Mouse (Mus musculus): ENCODE measurements around the gene Myl6. TPM values are rescaled to one million over a fixed set of nuclear protein-coding genes. Genes with fewer than 3 reads are reported as not detected.

The Myl6 gene
- polyA plus RNA-seq, 1 experiment: 1,416 TPM

- 27% methylated on average over 4 of the region's 4 CpGs for WGBS
- Histone ChIP-seq H3K4me3 (ENCODE audit: insufficient read depth, low read depth, low read length) (no peak overlapping the region), H3K27ac (ENCODE audit: insufficient read depth, low read depth, low read length) (0 out of 2 replicates have a peak overlapping the region, but pooled peaks have one; percentile 43), H3K36me3 (ENCODE audit: control insufficient read depth, insufficient read depth, low read length) (peaks cover 1% of the 10 kb centered on the region; the same call in 1 of the 2 replicates), H3K4me1 (ENCODE audit: control insufficient read depth, insufficient read depth, low read length) (peaks cover 17% of the 10 kb centered on the region), H3K27me3 (replicated peaks; ENCODE audit: control insufficient read depth, insufficient read depth, low read length) (no peaks in the 10 kb centered on the region)
- no peak for DNase-seq
- no peak for TF ChIP-seq CTCF (conservative IDR thresholded peaks at IDR 0.05; ENCODE audit: insufficient read depth, insufficient read length, low read depth, low read length)
- TF ChIP-seq POLR2A (IDR thresholded peaks at IDR 0.05; ENCODE audit: low read depth, low read length): no peak
These were observed 4.2 kb downstream of the Myl6 start for GRCm38 (mm10) chr10:128489785-128490184.

- H3K4me1 ChIP-seq (ENCODE audit: control insufficient read depth, insufficient read depth, low read length): peaks cover 13% of the 10 kb centered on the region
- H3K4me3 ChIP-seq (ENCODE audit: insufficient read depth, low read depth, low read length): no peak overlapping the region
- WGBS: 46% methylated on average over 5 of the region's 5 CpGs
- H3K27me3 ChIP-seq (replicated peaks; ENCODE audit: control insufficient read depth, insufficient read depth, low read length): no peaks in the 10 kb centered on the region
- TF ChIP-seq CTCF (conservative IDR thresholded peaks at IDR 0.05; ENCODE audit: insufficient read depth, insufficient read length, low read depth, low read length) (no peak), POLR2A (IDR thresholded peaks at IDR 0.05; ENCODE audit: low read depth, low read length) (no peak)
- DNase-seq: peak; percentile 23
- H3K36me3 ChIP-seq (ENCODE audit: control insufficient read depth, insufficient read depth, low read length): peaks cover 1% of the 10 kb centered on the region; the same call in 1 of the 2 replicates
- H3K27ac ChIP-seq (ENCODE audit: insufficient read depth, low read depth, low read length): no peak overlapping the region
These were observed 4.6 kb downstream of the Myl6 start for GRCm38 (mm10) chr10:128489380-128489779.

GRCm38 (mm10) chr10:128488776-128489175, 5.2 kb downstream of the Myl6 start:
- H3K4me3 ChIP-seq (ENCODE audit: insufficient read depth, low read depth, low read length): no peak overlapping the region
- H3K36me3 ChIP-seq (ENCODE audit: control insufficient read depth, insufficient read depth, low read length): peaks cover 1% of the 10 kb centered on the region; the same call in 1 of the 2 replicates
- TF ChIP-seq POLR2A (IDR thresholded peaks at IDR 0.05; ENCODE audit: low read depth, low read length): no peak
- no peak for TF ChIP-seq CTCF (conservative IDR thresholded peaks at IDR 0.05; ENCODE audit: insufficient read depth, insufficient read length, low read depth, low read length)
- H3K27me3 ChIP-seq (replicated peaks; ENCODE audit: control insufficient read depth, insufficient read depth, low read length): no peaks in the 10 kb centered on the region
- DNase-seq: no peak
- peaks cover 13% of the 10 kb centered on the region for H3K4me1 ChIP-seq (ENCODE audit: control insufficient read depth, insufficient read depth, low read length)
- 78% methylated on average over 4 of the region's 4 CpGs for WGBS
- H3K27ac ChIP-seq (ENCODE audit: insufficient read depth, low read depth, low read length): no peak overlapping the region

- TF ChIP-seq CTCF (conservative IDR thresholded peaks at IDR 0.05; ENCODE audit: insufficient read depth, insufficient read length, low read depth, low read length) (no peak), POLR2A (IDR thresholded peaks at IDR 0.05; ENCODE audit: low read depth, low read length) (no peak)
- Histone ChIP-seq H3K36me3 (ENCODE audit: control insufficient read depth, insufficient read depth, low read length) (peaks cover 3% of the 10 kb centered on the region; the same call in 1 of the 2 replicates), H3K27me3 (replicated peaks; ENCODE audit: control insufficient read depth, insufficient read depth, low read length) (no peaks in the 10 kb centered on the region), H3K4me1 (ENCODE audit: control insufficient read depth, insufficient read depth, low read length) (peaks cover 13% of the 10 kb centered on the region), H3K4me3 (ENCODE audit: insufficient read depth, low read depth, low read length) (no peak overlapping the region), H3K27ac (ENCODE audit: insufficient read depth, low read depth, low read length) (no peak overlapping the region)
- WGBS: 67% methylated on average over 22 of the region's 22 CpGs
- DNase-seq: peak; percentile 44
These were observed 5.9 kb downstream of the Myl6 start for GRCm38 (mm10) chr10:128487861-128488712.

- peaks cover 4% of the 10 kb centered on the region; the same call in 1 of the 2 replicates for H3K4me1 ChIP-seq (ENCODE audit: control insufficient read depth, insufficient read depth, low read length)
- H3K4me3 ChIP-seq (ENCODE audit: insufficient read depth, low read depth, low read length): no peak overlapping the region
- peaks cover 10% of the 10 kb centered on the region for H3K36me3 ChIP-seq (ENCODE audit: control insufficient read depth, insufficient read depth, low read length)
- no peak for DNase-seq
- H3K27ac ChIP-seq (ENCODE audit: insufficient read depth, low read depth, low read length): no peak overlapping the region
- WGBS: 80% methylated on average over 7 of the region's 7 CpGs
- no peaks in the 10 kb centered on the region for H3K27me3 ChIP-seq (replicated peaks; ENCODE audit: control insufficient read depth, insufficient read depth, low read length)
- TF ChIP-seq CTCF (conservative IDR thresholded peaks at IDR 0.05; ENCODE audit: insufficient read depth, insufficient read length, low read depth, low read length): no peak
- TF ChIP-seq POLR2A (IDR thresholded peaks at IDR 0.05; ENCODE audit: low read depth, low read length): no peak
These were observed 7.6 kb downstream of the Myl6 start for GRCm38 (mm10) chr10:128486370-128486769.

GRCm38 (mm10) chr10:128474366-128474765, 19.6 kb downstream of the Myl6 start:
- Histone ChIP-seq H3K36me3 (ENCODE audit: control insufficient read depth, insufficient read depth, low read length) (no peaks in the 10 kb centered on the region; the same call in none of the 2 replicates), H3K4me1 (ENCODE audit: control insufficient read depth, insufficient read depth, low read length) (no peaks in the 10 kb centered on the region), H3K4me3 (ENCODE audit: insufficient read depth, low read depth, low read length) (no peak overlapping the region), H3K27ac (ENCODE audit: insufficient read depth, low read depth, low read length) (no peak overlapping the region), H3K27me3 (replicated peaks; ENCODE audit: control insufficient read depth, insufficient read depth, low read length) (no peaks in the 10 kb centered on the region)
- no peak for DNase-seq
- WGBS: 88% methylated on average over 12 of the region's 12 CpGs
- TF ChIP-seq CTCF (conservative IDR thresholded peaks at IDR 0.05; ENCODE audit: insufficient read depth, insufficient read length, low read depth, low read length): no peak
- TF ChIP-seq POLR2A (IDR thresholded peaks at IDR 0.05; ENCODE audit: low read depth, low read length): no peak

GRCm38 (mm10) chr10:128460270-128460630, 33.7 kb downstream of the Myl6 start:
- Histone ChIP-seq H3K36me3 (ENCODE audit: control insufficient read depth, insufficient read depth, low read length) (peaks cover 7% of the 10 kb centered on the region), H3K4me3 (ENCODE audit: insufficient read depth, low read depth, low read length) (peak overlapping the region; percentile 60), H3K4me1 (ENCODE audit: control insufficient read depth, insufficient read depth, low read length) (peaks cover 10% of the 10 kb centered on the region), H3K27me3 (replicated peaks; ENCODE audit: control insufficient read depth, insufficient read depth, low read length) (no peaks in the 10 kb centered on the region), H3K27ac (ENCODE audit: insufficient read depth, low read depth, low read length) (peak overlapping the region; percentile 33; the same call in 1 of the 2 replicates)
- DNase-seq: no peak
- TF ChIP-seq POLR2A (IDR thresholded peaks at IDR 0.05; ENCODE audit: low read depth, low read length): no peak
- TF ChIP-seq CTCF (conservative IDR thresholded peaks at IDR 0.05; ENCODE audit: insufficient read depth, insufficient read length, low read depth, low read length): no peak
- WGBS: 5% methylated on average over 5 of the region's 5 CpGs

Data from kidney, adult 2 months (tissue).